ENCODE assay signal across 8 mouse cellular contexts in genomic region chr12:85366271-85366670, GRCm38 (mm10). TPM values are rescaled to one million over a fixed set of nuclear protein-coding genes. Genes with fewer than 3 reads are reported as not detected.
DNase-seq lines count a peak whose midpoint lies in the region; ATAC-seq lines count a peak whose summit lies in the region.

No protein-coding gene starts in this region.

- H3K4me3 ChIP-seq in kidney, embryonic 16.5 days (ENCODE audit: low read length) = no peak overlapping the region

- intact Hi-C loops in left cerebral cortex, postnatal 10 days (cut with DNase I) = no loop called here

- H3K36me3 ChIP-seq in kidney, embryonic 16.5 days (ENCODE audit: insufficient read depth, low read length) = peaks cover 3% of the 10 kb centered on the region; the same call in 1 of the 2 replicates

- no peak for DNase-seq in kidney, adult 8-10 months
- DNase-seq in cerebellum, adult 9-10 months = peak; percentile 44
- peak; percentile 37 to 54 for DNase-seq in left cerebral cortex, postnatal 10 days (ENCODE audit: extremely low spot score in 1 of 2, low spot score in 2 of 2)
- no peak for DNase-seq in adipocyte (ENCODE audit: low spot score)
- no peak for DNase-seq in gastrocnemius, adult 18-20 months (ENCODE audit: low spot score)

- no peaks in the 10 kb centered on the region for H3K27me3 ChIP-seq in kidney, embryonic 16.5 days (ENCODE audit: insufficient read depth, low read length)

- peak overlapping the region; percentile 20; the same call in 1 of the 2 replicates for H3K27ac ChIP-seq in kidney, embryonic 16.5 days (ENCODE audit: low read length)

- 54% methylated on average over 3 of the region's 3 CpGs for WGBS in kidney, embryonic 16.5 days

- H3K9me3 ChIP-seq in kidney, embryonic 16.5 days (ENCODE audit: low read length) = no peaks in the 10 kb centered on the region

- H3K9ac ChIP-seq in kidney, embryonic 16.5 days (replicated peaks; ENCODE audit: low read length) = 0 out of 2 replicates have a peak overlapping the region, but pooled peaks have one; percentile 6

- ATAC-seq in kidney, embryonic 16.5 days (ENCODE audit: low FRiP score, low TSS enrichment) = no peak
- peak; percentile 10; the same call in 1 of the 2 replicates for ATAC-seq in granulocyte monocyte progenitor cell, adult 5-6 weeks (replicated peaks; ENCODE audit: poor library complexity, severe bottlenecking)
- no peak for ATAC-seq in inflammation-experienced regulatory T-cells, adult 6 months

- H3K4me2 ChIP-seq in kidney, embryonic 16.5 days (replicated peaks; ENCODE audit: low read depth, low read length) = no peak overlapping the region

- peaks cover 11% of the 10 kb centered on the region for H3K4me1 ChIP-seq in kidney, embryonic 16.5 days (ENCODE audit: insufficient read depth, low read length)

RNA-seq across cellular contexts. Expression of gene Tmed10, which starts 8.4 kb away (rescaled TPM):
- 347 and 350 TPM in 2 replicates for polyA plus RNA-seq in kidney, embryonic 16.5 days (2015; fragmentation: Nextera tagmentation; extraction: Ambion mirVana)
- 278 and 296 TPM in 2 replicates for total RNA-seq in granulocyte monocyte progenitor cell, adult 5-6 weeks (2014; fragmentation: Nextera tagmentation)
- total RNA-seq in granulocyte monocyte progenitor cell, adult 5-6 weeks (2017) = 176 and 201 TPM in 2 replicates
- 100 to 1,000 TPM; 151 to 158 TPM for total RNA-seq in left cerebral cortex, postnatal 10 days (2021)
- polyA plus RNA-seq in inflammation-experienced regulatory T-cells, adult 6 months (2017; shearing (Covaris generic)) = 100 to 1,000 TPM; 186 to 239 (median 213) TPM
- total RNA-seq in gastrocnemius, adult 18-20 months (2021) = 100 to 1,000 TPM; 121 to 123 TPM

RNA-seq across cellular contexts. Expression of gene Nek9, which starts 27.1 kb away (rescaled TPM):
- polyA plus RNA-seq in kidney, embryonic 16.5 days (2015; fragmentation: Nextera tagmentation; extraction: Ambion mirVana) = 20.7 and 23.9 TPM in 2 replicates
- total RNA-seq in granulocyte monocyte progenitor cell, adult 5-6 weeks (2014; fragmentation: Nextera tagmentation) = 33.1 and 44.6 TPM in 2 replicates
- total RNA-seq in granulocyte monocyte progenitor cell, adult 5-6 weeks (2017) = 24.1 and 26.6 TPM in 2 replicates
- 10 to 100 TPM; 24.5 to 26.3 TPM for total RNA-seq in left cerebral cortex, postnatal 10 days (2021)
- 10 to 100 TPM in 2 of 3 experiments, 1 to 10 TPM in 1; 9.7 to 13.6 (median 10.8) TPM for polyA plus RNA-seq in inflammation-experienced regulatory T-cells, adult 6 months (2017; shearing (Covaris generic))
- 100 to 1,000 TPM; 107 to 116 TPM for total RNA-seq in gastrocnemius, adult 18-20 months (2021)

Comparison
In these comparisons a context has a peak if more than half of its experiments do, and no peak if none do; other contexts are left out.
1. DNase-seq: peak in cerebellum, adult 9-10 months (single experiment) and left cerebral cortex, postnatal 10 days (2 of 2); none in kidney, adult 8-10 months (0 of 2), adipocyte (single experiment) and gastrocnemius, adult 18-20 months (single experiment).